Mouse (Mus musculus) forebrain, embryonic 12.5 days (tissue): Measurements from ENCODE around the gene Galnt18. TPM values are rescaled to one million over a fixed set of nuclear protein-coding genes. Genes with fewer than 3 reads are reported as not detected.

Source experiments
- ATAC-seq: fragments of 200-750 bp; cut with Nextera tagmentation; 2 replicates; pipeline ENCODE4 v1.8.0; 2017; ENCODE audit warnings: moderate TSS enrichment; ENCODE audit not compliant: low FRiP score
- H3K27ac ChIP-seq: fragments of 300-500 bp; sonication (generic); 2 replicates; pipeline ENCODE4 v1.5.1; 2016; ENCODE audit warnings: mild to moderate bottlenecking
- H3K27me3 ChIP-seq: fragments of 300-500 bp; sonication (generic); 2 replicates; pipeline ENCODE4 v1.6.1; 2016; ENCODE audit warnings: mild to moderate bottlenecking
- H3K36me3 ChIP-seq: fragments of 300-500 bp; sonication (generic); replicated peaks from 2 replicates; pipeline ENCODE4 v1.6.1; 2016; ENCODE audit warnings: mild to moderate bottlenecking
- H3K4me1 ChIP-seq: fragments of 300-500 bp; sonication (generic); 2 replicates; pipeline ENCODE4 v1.6.1; 2016
- H3K4me2 ChIP-seq: fragments of 300-500 bp; sonication (generic); 2 replicates; pipeline ENCODE4 v1.6.1; 2016; ENCODE audit warnings: mild to moderate bottlenecking, moderate library complexity
- H3K4me3 ChIP-seq: fragments of 300-500 bp; sonication (generic); replicated peaks from 2 replicates; pipeline ENCODE4 v1.5.1; 2016; ENCODE audit warnings: mild to moderate bottlenecking
- H3K9ac ChIP-seq: fragments of 300-500 bp; sonication (generic); 2 replicates; pipeline ENCODE4 v1.6.1; 2016; ENCODE audit warnings: mild to moderate bottlenecking
- H3K9me3 ChIP-seq: fragments of 300-500 bp; sonication (generic); 2 replicates; pipeline ENCODE4 v1.6.1; 2016
- WGBS: fragments of 180-500 bp; shearing (Covaris S2); methylation state at CpG from one replicate; pipeline ENCODE4 v1.1.7; 2016; 5-methylcytosine and 5-hydroxymethylcytosine counted together
- polyA plus RNA-seq: library from polyadenylated mRNA; unstranded; fragments of >200 nt; fragmentation: Nextera tagmentation; extraction: Ambion mirVana; gene quantifications from 2 replicates; pipeline ENCODE4 v1.2.1, GENCODE M21; 2016

Gene Galnt18
- polyA plus RNA-seq, 1 experiment from 2014 or later, result 5.6 TPM

- H3K27ac ChIP-seq, result no peak overlapping the region
- no peak overlapping the region for H3K9ac ChIP-seq
- no peaks in the 10 kb centered on the region for H3K9me3 ChIP-seq
- no peak for ATAC-seq
- WGBS, result 75% methylated on average over 3 of the region's 3 CpGs
- H3K4me3 ChIP-seq, result no peak overlapping the region
- no peaks in the 10 kb centered on the region for H3K36me3 ChIP-seq
- no peaks in the 10 kb centered on the region for H3K4me1 ChIP-seq
- no peak overlapping the region for H3K4me2 ChIP-seq
- H3K27me3 ChIP-seq, result no peaks in the 10 kb centered on the region
Measured at GRCm38 (mm10) chr7:111560097-111560496, 219.7 kb downstream of the Galnt18 start.

DNA sequence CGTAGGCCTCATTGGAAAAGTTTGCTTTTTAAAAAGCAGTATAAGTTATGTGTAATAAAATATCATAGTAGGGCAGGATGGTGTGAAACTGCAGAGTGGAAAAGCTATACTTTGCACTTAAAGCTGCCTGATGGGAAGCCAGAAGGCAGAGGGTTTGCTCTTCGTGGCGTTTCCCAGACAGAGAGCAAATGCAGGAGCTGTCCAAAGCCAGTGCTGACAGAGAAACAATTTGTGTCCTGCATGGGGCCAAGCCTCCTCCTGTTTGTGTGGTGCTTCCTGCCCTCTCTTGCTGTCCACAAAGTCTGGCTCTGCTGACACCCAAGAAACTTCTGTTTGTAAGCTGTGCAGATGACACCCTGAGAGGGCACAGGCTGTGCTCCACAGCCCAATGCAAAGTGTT lies 220.8 kb downstream of the Galnt18 start:
- ATAC-seq, result no peak
- Histone ChIP-seq H3K27ac (no peak overlapping the region), H3K9me3 (no peaks in the 10 kb centered on the region), H3K4me1 (no peaks in the 10 kb centered on the region), H3K4me2 (no peak overlapping the region), H3K27me3 (no peaks in the 10 kb centered on the region), H3K36me3 (no peaks in the 10 kb centered on the region), H3K9ac (no peak overlapping the region), H3K4me3 (no peak overlapping the region)
- 60% methylated on average over 3 of the region's 3 CpGs for WGBS

GRCm38 (mm10) chr7:111550987-111551386 lies 228.8 kb downstream of the Galnt18 start:
- Histone ChIP-seq H3K4me1 (peaks cover 19% of the 10 kb centered on the region), H3K4me3 (no peak overlapping the region), H3K4me2 (no peak overlapping the region), H3K9ac (no peak overlapping the region), H3K27me3 (no peaks in the 10 kb centered on the region), H3K27ac (no peak overlapping the region), H3K36me3 (no peaks in the 10 kb centered on the region), H3K9me3 (no peaks in the 10 kb centered on the region)
- 96% methylated on average over 1 of the region's 1 CpGs for WGBS
- ATAC-seq, result no peak

- no peak overlapping the region for H3K9ac ChIP-seq
- peak overlapping the region; percentile 32; the same call in 1 of the 2 replicates for H3K4me2 ChIP-seq
- H3K36me3 ChIP-seq, result no peaks in the 10 kb centered on the region
Measured at GRCm38 (mm10) chr7:111547069-111547468, 232.7 kb downstream of the Galnt18 start.

DNA sequence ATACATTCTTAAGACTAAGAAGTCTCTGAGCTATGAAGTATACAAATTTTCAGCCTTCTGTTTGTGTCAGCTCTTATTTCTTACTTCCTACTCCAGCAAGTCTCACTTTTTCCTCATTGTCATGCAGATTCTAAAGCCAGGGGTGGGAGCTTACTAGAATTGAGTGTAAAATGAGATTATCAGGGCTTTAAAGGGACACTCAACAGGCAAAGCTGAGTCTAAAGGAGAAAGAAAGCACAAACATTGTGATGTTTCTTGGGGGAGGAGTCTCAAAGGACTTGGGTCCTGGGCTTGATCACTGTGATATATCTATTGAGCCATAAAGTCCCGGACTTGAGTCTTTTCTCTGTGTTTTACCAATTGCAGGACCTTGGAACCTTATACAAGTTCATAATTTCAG lies 234.2 kb downstream of the Galnt18 start:
- H3K36me3 ChIP-seq, result no peaks in the 10 kb centered on the region
- H3K4me2 ChIP-seq, result no peak overlapping the region
- peaks cover 30% of the 10 kb centered on the region for H3K4me1 ChIP-seq
- no peaks in the 10 kb centered on the region for H3K27me3 ChIP-seq
- WGBS, result 51% methylated on average over 1 of the region's 1 CpGs
- ATAC-seq, result no peak
- no peaks in the 10 kb centered on the region for H3K9me3 ChIP-seq
- H3K4me3 ChIP-seq, result no peak overlapping the region
- no peak overlapping the region for H3K9ac ChIP-seq
- no peak overlapping the region for H3K27ac ChIP-seq

More at GRCm38 (mm10) chr7:111547069-111547468, 232.7 kb downstream of the Galnt18 start:
- Histone ChIP-seq H3K27me3 (no peaks in the 10 kb centered on the region), H3K4me1 (peaks cover 30% of the 10 kb centered on the region), H3K4me3 (no peak overlapping the region), H3K9me3 (no peaks in the 10 kb centered on the region), H3K27ac (peak overlapping the region; percentile 56)
- WGBS, result 27% methylated on average over 10 of the region's 10 CpGs
- ATAC-seq, result peak; percentile 71

DNA sequence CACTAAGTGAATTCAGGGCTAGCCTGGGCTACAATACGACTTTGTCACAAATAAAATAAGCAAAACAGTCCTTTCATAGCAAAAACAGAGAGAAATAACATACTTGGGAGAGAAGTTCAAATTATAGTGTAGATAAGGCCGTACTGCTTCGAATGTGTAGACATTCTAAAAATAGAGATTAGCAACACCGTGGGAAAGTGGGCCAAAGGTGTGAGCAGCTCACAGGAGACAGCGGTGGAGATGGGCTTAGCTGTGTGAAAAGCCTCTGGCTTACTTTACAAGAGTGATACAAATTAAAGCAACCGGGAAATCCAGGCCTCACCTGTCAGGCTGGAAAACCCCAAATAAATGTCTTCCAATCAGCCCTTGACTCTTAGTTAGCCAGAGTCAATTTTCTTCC lies 241.8 kb downstream of the Galnt18 start:
- WGBS, result 88% methylated on average over 6 of the region's 6 CpGs

DNA sequence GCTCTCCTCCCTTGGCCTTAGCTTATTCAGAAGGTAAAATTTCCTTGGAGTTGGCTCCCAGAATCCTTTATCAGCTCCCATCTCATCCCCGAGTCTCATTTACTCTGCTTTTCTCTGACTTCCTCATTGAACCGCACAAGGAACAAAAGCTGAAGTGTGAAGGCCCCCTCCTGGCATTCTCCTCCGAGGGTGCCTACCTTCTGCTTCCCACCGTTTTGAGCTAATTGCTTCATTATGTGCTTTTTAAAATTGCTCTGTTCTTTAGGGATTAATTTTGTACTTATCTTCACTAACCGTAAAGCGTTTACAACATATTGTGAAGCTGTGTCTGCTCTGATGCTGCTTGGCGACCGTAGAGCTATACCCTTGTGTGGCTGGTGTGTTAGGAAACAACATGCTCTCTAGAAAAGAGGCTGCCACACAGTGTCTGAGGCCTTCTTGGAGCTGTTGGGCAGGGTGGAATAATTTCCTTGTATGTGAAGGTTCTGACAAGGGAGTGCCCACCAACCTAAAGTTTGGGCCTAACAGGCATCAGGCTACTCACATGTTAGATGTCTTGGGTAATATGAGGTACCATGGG lies 244.9 kb downstream of the Galnt18 start:
- H3K27ac ChIP-seq, result no peak overlapping the region; the same call in 1 of the 2 replicates
- no peak overlapping the region for H3K4me3 ChIP-seq
- H3K9me3 ChIP-seq, result no peaks in the 10 kb centered on the region
- 24% methylated on average over 8 of the region's 8 CpGs for WGBS
- no peaks in the 10 kb centered on the region for H3K36me3 ChIP-seq
- peaks cover 4% of the 10 kb centered on the region; the same call in 1 of the 2 replicates for H3K4me1 ChIP-seq
- no peak overlapping the region for H3K9ac ChIP-seq
- H3K4me2 ChIP-seq, result no peak overlapping the region
- no peaks in the 10 kb centered on the region for H3K27me3 ChIP-seq
- no peak for ATAC-seq

More for the DNA sequence above, 241.8 kb downstream of the Galnt18 start:
- no peak overlapping the region for H3K4me3 ChIP-seq
- H3K4me2 ChIP-seq, result no peak overlapping the region
- H3K27ac ChIP-seq, result no peak overlapping the region
- no peak for ATAC-seq
- H3K36me3 ChIP-seq, result no peaks in the 10 kb centered on the region
- peaks cover 4% of the 10 kb centered on the region; the same call in 1 of the 2 replicates for H3K4me1 ChIP-seq
- H3K9me3 ChIP-seq, result no peaks in the 10 kb centered on the region
- H3K9ac ChIP-seq, result no peak overlapping the region
- no peaks in the 10 kb centered on the region for H3K27me3 ChIP-seq

DNA sequence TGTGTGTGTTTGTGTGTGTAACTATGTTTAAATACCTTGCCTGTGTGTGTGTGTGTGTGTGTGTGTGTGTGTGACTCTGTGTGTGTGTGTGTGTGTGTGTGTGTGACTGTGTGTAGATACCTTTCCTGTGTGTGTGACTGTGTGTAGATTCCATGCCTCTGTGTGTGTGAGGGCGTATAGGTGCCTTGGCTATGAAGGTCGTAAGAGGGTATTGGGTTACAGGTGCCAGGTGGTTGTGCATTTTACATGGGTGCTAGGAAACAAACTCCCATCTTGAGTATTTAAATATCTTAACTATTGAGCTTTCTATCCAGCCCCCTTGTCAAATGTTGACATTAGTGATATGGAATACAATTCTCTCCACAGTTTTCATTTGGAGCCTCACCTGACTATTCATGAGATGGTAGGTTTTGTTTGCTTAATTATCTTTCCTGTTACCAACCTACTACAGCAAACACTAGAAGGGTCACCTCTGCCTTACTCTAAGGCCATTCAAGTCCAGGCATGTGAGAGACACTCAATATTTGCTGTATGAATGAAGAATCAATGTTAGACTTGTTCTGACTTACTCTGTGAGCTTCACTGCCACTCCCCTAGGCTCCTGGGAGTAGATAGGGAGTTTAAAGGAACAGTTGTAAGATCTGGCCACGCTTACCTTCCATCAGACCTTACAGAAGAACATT lies 250.7 kb downstream of the Galnt18 start:
- 90% methylated on average over 3 of the region's 3 CpGs for WGBS
- Histone ChIP-seq H3K9ac (no peak overlapping the region), H3K36me3 (no peaks in the 10 kb centered on the region), H3K27ac (no peak overlapping the region), H3K9me3 (no peaks in the 10 kb centered on the region), H3K4me3 (no peak overlapping the region), H3K27me3 (no peaks in the 10 kb centered on the region), H3K4me2 (no peak overlapping the region), H3K4me1 (no peaks in the 10 kb centered on the region)
- no peak for ATAC-seq

GRCm38 (mm10) chr7:111528462-111528861 lies 251.3 kb downstream of the Galnt18 start:
- no peak overlapping the region for H3K4me3 ChIP-seq
- no peaks in the 10 kb centered on the region for H3K36me3 ChIP-seq
- no peaks in the 10 kb centered on the region for H3K27me3 ChIP-seq
- no peaks in the 10 kb centered on the region for H3K9me3 ChIP-seq
- no peak overlapping the region for H3K27ac ChIP-seq
- H3K9ac ChIP-seq, result no peak overlapping the region
- H3K4me1 ChIP-seq, result no peaks in the 10 kb centered on the region
- no peak for ATAC-seq
- WGBS, result 60% methylated on average over 1 of the region's 1 CpGs
- H3K4me2 ChIP-seq, result no peak overlapping the region

DNA sequence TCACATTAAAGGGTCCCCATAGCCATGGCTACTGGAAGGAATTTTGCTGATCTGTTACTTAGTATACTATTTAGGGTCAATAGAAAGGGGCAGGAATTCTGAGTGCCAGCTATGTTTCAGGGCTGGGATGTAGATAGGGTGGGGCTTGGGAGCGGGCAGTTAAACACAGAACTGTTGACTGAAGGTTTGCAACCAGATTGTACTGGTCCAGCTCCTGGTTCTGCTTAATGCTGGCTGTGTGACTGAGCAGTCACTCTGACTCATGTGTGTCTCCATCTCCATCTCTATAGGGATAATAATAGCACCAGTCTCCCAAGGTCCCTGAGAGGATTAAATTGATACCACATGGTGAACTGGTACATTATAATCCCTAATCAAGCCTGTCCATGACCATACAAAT lies 258.9 kb downstream of the Galnt18 start:
- H3K4me1 ChIP-seq, result no peaks in the 10 kb centered on the region
- WGBS, result 92% methylated on average over 1 of the region's 1 CpGs
- no peak overlapping the region for H3K4me2 ChIP-seq
- H3K27ac ChIP-seq, result no peak overlapping the region
- H3K36me3 ChIP-seq, result no peaks in the 10 kb centered on the region
- H3K9ac ChIP-seq, result no peak overlapping the region
- no peak for ATAC-seq
- no peak overlapping the region for H3K4me3 ChIP-seq
- H3K9me3 ChIP-seq, result no peaks in the 10 kb centered on the region
- no peaks in the 10 kb centered on the region for H3K27me3 ChIP-seq

DNA sequence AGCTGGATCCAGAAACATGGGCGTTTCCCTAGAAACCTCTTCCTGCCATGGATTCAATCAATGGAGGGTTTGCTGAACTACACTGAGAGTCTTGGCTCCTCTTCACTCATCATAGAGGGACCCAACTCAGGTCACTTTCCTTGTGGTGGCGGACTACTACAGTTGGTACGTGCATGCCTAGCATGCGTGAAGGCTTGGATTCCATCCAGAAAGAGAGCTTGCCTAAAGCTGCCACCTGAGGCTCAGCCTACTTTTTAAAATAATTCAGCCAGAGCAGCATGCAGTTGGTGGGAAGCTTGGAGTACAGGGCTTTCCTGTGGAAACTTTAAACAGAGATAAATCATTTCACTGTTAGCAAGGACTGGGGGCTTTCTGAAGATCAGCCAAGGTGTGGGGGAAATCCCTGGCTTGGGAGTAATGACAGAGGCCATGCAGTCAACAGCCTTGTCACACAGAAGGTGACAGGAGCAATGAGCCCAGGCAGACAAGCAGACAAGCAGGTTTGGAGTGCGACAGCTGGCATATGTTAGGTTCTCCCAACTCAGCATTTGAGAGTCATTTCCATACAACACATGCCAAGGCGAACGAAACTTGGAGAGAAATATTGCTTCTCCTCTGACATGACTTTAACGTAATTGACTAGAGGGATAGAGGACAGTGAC lies 261.1 kb downstream of the Galnt18 start:
- Histone ChIP-seq H3K27me3 (no peaks in the 10 kb centered on the region), H3K9me3 (no peaks in the 10 kb centered on the region), H3K4me2 (no peak overlapping the region), H3K9ac (no peak overlapping the region), H3K4me1 (no peaks in the 10 kb centered on the region), H3K36me3 (no peaks in the 10 kb centered on the region), H3K27ac (no peak overlapping the region), H3K4me3 (no peak overlapping the region)
- no peak for ATAC-seq
- WGBS, result 89% methylated on average over 8 of the region's 8 CpGs

GRCm38 (mm10) chr7:111516882-111517281 lies 262.9 kb downstream of the Galnt18 start:
- Histone ChIP-seq H3K27ac (no peak overlapping the region), H3K36me3 (no peaks in the 10 kb centered on the region), H3K9me3 (no peaks in the 10 kb centered on the region), H3K27me3 (no peaks in the 10 kb centered on the region), H3K4me3 (no peak overlapping the region), H3K4me1 (no peaks in the 10 kb centered on the region), H3K9ac (no peak overlapping the region), H3K4me2 (no peak overlapping the region)
- WGBS, result 44% methylated on average over 1 of the region's 1 CpGs
- no peak for ATAC-seq
